Mouse (Mus musculus): ENCODE measurements around the gene Pi4k2a. TPM values are rescaled to one million over a fixed set of nuclear protein-coding genes. Genes with fewer than 3 reads are reported as not detected.

Gene Pi4k2a
- total RNA-seq, 2 experiments from 2014 or later = 37.0 to 41.3 TPM

DNA sequence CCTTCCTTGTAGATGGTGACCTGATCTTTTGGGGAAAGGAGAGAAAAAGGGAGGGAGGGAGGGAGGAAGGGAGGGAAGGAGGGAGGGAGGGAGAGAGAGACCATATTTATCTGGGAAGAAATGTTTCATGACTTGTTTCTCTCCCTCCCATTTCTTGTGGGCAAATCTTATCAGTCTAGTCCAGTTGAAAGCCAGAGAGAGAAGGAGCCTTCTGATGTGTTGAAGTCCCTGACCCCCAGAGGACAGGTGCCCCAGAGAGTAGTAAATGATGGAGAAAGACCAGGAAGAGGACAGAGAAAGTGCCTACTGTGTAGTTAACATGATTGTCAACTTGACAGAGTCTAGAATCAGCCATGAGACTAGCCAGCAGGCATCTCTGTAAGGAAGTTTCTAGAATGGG is 44.8 kb downstream of the Pi4k2a start:
- DNase-seq = no peak

DNA sequence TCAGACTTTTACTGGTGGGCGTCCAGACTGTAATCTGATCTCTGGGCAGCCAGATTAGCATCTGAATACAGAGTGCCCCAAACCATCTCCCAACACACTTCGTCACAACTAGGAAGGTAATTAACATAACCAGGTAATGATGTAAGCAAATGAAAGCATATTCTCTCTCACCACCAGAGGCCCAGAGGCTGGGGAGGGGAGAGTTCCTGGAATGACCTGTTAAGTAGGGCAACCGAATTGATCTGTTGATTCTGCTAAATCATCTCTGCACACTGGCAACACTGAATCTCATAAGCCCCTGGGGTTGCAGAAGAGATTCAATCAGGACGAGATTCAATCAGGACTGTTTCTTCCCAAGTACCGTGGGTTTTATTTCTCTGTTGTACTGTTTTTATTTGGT is 45.9 kb downstream of the Pi4k2a start:
- no peak for DNase-seq

DNA sequence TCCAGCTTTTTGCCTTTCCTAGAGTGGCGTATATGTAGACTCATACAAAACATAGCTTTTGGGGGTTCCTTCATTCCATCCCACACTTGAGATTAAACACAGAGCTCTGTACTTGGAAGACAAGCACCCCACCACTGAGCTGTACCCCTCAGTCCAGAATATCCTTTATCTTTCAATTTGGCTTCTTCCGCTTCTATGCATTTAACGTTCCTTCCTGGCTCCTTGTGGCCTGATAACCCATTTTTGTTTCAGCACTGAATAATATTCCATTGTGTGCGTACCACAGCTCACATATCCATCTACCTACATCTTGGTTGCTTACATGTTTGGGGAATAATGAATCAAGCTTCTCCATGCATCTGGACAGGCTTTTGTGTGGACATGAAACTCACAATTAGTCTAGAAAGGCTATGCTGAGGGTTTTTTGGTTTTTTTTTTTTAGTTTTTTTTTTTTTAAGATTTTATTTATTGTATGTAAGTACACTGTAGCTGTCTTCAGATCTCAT is 47.0 kb downstream of the Pi4k2a start:
- no peak for DNase-seq

DNA sequence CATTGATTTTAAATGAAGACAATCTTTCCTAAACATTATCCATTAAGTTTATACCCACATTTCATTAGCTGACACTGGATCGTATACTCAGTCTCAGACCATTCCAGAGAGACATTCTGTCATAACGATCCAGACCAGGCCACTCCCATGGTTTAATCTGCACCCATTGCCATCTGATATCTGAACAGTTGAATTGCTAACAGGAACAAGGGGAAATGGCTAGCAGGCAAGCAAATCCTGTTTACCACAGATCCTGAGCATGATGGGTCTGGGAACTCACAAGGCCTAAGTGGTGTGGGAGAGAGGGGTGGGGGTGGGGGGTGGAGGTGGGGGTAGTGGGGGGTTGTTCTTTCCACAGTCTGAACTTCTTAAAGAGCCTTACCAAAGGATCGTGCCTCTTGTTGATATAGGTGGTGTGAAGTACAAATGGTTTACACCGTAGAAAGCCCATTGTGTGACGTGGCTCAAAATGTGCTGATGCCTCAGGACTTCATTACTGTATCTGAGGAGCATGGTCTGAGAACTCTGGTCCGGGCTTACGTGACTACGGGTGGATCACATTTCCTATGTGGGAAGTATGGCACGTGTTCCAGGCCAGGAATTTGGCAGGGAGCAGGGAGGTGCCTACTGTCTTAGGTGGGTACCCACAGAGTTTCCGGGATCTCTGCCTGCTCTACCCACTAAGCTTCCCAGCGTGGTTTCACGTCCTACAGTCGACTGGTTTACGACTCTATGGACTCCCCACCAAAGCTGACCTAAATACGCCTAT is 48.4 kb downstream of the Pi4k2a start:
- DNase-seq = no peak

DNA sequence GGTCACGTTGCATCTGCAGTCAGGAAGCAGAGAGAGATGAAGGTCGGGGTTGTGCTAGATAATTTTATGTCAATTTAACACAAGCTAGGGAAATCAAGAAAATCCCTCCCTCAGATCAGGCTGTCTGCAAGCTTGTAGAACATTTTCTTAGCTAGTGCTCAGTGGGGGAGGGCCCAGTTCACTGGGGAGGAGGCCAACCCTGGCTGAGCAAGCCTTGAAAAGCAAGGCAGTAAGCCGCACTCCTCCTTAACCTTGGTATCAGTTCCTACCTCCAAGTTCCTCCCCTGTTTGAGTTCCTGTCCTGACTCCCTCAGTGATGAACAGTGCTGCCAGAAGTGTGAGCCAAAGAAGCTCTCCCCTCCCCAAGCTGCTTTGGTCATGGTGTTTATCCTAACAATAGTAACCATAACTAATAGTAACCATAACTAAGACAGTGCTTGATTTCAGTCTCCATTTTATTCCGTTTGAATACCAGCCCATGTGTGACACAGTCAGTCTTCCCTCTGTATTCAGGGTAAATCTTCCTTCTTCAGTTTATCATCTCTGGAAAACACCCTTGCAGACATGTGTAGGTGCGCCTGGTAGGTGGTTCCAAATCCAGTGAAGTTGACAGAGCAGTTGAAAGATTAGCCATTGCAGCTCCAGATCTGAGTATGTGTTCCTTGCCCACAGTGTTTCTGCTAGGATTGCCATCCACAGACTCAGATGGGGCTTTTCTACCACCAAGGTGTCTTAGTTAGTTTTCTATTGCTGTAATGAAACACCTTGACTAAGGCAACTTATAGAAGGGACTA is 49.7 kb downstream of the Pi4k2a start:
- DNase-seq = no peak

DNA sequence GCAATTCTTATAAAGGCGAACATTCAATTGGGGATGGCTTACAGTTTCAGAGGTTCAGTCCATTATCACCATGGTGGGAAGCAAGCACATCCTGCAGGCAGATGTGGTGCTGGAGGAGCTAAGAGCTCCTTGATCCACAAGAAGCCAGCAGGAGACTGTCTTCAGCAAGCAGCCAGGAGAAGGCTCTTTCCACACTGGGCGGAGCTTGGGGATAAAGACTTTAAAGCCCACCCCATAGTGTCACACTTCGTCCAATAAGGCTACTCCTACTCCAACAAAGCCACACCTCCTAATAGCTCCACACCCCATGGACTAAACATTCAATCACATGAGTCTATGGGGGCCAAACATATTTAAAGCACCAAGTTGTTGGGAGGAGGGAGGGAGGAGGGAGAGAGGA is 51.7 kb downstream of the Pi4k2a start:
- no peak for DNase-seq

DNA sequence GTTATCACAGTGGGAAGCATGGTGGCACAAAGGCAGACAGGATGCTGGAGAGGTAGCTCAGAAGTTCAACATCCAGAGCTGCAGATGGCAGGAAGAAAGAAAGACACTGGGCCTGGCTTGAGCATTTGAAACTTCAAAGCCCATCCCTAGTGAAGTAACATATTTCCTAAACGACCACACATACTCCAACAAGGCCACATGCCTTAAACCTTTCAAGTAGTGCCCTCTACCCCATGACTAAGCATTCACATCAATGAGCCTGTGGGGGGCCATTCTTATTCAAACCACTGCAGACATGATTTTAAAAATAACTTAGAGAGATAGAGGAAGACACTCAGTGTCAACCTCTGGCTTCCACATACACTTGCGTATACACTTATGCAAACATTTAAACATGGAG is 52.5 kb downstream of the Pi4k2a start:
- DNase-seq = no peak

DNA sequence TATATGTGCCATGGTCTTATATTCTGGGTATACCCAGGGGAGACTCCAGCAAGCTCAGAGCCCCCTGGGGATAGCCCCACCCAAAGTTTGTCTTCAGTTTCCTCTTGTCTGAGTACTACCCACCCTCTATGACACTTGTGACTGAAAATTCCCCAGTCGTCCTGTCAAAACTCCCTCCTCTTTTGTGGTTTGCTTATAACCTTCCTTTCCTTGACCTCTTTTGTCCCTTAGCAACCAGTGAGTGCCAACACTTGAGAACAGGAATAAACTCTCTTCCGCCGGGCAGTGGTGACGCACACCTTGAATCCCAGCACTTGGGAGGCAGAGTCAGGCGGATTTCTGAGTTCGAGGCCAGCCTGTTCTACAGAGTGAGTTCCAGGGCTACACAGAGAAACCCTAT is 53.8 kb downstream of the Pi4k2a start:
- DNase-seq = no peak

DNA sequence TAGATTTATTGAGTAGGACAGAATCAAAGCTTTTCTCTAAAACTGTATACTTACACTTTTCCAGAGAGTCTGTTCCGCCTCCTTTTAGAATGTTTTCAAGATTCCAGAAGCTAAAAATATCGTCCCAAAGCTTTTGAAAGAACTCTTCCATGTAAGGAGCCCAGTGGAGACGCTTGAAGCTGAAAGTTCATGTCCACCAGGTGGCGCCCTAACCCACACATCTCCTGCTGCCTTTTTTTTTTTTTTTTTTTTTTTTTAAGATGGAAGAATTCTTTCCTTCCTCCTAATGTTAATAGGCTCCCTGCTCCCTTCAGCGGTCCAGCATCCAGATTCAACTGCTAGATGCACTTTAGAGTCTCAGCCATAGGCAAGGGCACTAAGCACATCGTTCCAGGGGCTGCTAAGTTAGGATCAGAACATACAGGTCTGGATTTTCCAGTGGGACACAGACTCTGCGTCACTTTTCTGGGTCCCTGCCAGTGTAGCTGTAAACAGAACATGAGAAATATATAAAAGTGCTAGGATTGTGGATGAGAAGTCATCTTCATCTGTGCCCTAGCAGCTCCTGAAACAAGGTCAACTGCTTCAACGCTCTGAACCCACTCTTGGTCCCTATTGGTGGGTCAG is 54.4 kb downstream of the Pi4k2a start:
- DNase-seq = peak; percentile 90

DNA sequence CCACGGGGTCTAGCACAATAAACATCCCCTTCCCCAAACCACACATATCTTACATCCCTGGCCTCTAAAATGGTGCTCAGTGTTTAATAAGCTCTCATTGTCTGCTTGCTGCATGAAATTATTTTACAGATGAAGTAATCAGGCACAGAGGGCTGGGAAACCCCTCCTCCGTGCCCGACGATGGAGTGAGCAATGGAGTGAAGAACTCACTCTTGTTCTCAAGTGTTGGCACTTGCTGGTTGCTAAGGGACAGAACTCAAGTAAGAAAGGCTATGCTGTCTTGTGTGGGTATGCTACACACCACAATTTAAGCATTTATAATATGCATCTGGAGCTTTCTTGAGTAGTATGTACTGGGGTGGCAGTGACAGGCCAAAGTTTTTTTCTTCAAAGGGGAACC is 54.9 kb downstream of the Pi4k2a start:
- no peak for DNase-seq

DNA sequence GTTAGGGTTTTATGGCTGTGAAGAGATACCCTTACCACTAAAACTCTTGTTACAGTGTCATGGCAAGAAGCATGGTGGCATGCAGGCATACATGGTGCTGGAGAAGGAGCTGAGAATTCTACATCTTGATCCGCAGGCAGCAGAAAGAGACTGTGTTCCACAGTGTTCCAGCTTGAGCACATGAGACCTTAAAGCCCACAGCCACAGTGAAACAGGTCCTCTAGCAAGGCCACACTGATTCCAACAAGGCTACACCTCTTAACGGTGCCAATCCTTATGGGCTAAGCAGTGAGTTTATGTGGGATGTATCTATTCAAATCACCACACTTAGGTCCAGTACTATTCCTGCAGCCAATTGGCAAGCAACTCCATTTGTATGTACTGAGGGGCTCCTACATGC is 55.5 kb downstream of the Pi4k2a start:
- no peak for DNase-seq

DNA sequence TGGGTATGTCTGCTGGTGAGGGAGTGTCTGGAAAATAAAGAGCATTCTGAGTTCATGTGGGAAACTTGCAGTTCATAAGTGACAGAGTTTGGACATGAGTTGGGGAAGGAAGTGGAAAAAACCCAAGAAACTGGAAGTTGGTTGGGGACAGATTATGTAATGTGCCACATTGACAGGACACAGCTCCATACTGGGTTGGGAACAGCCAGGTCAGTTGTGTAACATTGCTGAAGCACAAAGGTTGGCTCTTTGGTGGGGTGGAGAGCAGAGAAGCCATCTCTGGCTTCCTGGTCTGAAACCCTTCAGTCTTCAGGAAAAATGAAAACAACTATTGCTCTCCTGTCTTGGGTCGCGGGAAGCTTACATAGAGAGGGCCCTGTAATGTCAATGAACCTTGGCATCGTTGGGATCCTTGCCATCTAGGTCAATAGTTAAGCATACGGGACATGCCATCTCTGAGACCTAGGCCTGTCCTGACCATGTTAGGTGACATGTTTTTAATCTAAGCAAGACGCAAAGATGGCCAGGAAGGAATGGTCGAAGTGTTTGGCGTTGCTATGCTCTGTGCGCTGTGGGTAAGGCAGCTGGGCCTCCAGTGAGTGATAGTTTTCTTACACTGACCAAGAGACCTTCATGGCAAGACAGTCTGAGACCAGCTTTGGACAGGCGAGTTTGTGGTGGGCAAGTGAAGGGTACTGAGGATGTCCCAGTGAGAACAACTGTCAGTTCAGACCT is 56.2 kb downstream of the Pi4k2a start:
- DNase-seq = no peak

DNA sequence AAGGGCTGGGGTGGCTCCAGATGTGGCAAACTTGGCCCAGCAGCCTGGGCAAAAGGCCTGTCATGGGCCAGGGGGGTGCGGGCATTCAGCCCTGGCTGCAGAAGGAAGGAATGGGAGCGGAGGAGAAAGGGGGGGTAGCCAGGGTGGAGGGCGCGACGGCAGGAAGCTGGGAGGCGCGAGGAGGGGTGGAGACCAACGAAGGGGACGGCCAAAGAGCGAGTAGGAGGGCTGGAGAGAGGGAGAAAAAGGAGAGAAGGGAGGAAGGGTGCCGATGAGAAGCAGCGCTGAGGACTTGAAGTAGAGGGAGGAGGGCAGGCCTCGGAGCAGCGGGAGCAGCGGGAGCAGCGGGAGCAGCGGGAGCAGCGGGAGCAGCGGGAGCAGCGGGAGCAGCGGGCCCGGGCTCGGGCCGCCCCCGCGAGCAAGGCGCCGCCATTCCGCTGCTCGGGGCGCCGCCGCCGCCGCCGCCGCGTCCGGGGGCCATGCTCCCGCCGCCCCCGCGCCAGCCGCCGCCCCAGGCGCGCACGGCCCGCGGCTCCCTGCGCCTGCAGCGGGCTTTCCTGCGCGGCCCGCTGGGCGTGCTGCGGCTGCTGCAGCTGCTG is 57.0 kb downstream of the Pi4k2a start, which contains the start of gene Marveld1:
Gene Marveld1, plus strand, starts transcription at position 231 of the 599 bp plus-strand sequence.
- peak; percentile 88 for DNase-seq

DNA sequence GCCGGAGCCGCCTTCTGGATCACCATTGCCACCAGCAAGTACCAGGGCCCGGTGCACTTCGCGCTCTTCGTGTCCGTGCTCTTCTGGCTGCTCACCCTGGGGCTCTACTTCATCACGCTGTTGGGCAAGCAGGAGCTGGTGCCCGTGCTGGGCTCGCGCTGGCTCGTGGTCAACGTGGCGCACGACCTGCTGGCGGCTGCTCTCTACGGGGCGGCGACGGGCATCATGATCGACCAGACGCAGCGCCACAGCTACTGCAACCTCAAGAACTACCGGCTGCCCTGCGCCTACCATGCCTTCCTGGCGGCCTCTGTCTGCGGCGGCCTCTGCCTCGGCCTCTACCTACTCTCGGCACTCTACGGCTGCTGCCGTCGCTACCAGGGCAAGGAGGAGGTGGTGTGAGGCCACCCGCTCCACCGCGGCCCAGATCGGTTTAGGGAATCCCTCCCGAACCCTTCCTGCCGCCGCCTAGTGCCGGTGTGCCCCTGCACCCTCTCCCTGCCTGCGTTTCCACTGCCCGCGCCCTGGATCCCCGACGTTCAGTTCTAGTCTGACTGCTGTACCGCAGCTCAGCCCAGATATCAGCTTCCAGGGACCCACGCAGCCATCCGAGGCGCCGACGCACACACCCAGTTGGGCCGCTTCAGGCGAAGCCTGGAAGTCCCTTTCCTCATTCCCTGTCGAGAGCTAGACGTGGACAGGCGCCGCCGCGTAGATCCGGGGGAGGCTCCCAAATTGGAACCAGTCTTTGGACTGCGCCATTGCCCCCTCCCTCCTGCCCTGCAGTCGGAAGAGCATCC is 57.7 kb downstream of the Pi4k2a start:
- peak; percentile 86 for DNase-seq

DNA sequence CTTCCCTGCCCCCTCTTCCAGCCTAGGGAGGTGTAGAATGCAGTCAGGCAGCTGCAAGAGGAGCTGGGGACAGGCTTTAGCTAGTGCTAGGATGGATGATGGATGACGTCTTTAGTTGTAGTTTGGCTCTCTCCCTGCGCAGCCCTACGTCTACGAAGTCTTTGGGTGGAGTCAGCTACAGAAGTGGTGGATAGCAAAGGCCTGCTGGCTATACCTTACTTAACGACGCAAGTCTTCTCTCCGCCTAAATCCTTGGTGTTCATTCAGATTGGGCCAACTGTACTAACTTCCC is 58.2 kb downstream of the Pi4k2a start:
- DNase-seq = no peak

DNA sequence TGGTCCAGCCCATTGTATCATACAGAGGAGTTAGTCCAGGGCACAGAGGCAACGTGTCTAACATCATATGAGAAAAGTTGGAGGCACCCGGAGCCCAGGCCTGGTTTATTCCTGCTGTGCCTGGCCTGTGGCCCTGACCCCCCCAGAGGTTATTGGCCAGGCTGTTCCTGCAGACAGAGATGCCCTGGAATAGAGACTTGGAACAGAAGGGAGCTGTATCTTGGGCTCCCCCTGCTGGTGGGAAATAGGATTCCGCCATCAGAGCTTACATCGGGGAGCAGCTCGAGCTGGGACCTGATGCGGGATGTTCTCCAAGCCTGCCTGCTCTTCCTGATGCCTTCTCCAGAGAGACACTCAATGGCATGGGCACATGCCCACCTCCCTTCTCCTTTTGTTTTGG is 61.7 kb downstream of the Pi4k2a start:
- peak; percentile 93 for DNase-seq

DNA sequence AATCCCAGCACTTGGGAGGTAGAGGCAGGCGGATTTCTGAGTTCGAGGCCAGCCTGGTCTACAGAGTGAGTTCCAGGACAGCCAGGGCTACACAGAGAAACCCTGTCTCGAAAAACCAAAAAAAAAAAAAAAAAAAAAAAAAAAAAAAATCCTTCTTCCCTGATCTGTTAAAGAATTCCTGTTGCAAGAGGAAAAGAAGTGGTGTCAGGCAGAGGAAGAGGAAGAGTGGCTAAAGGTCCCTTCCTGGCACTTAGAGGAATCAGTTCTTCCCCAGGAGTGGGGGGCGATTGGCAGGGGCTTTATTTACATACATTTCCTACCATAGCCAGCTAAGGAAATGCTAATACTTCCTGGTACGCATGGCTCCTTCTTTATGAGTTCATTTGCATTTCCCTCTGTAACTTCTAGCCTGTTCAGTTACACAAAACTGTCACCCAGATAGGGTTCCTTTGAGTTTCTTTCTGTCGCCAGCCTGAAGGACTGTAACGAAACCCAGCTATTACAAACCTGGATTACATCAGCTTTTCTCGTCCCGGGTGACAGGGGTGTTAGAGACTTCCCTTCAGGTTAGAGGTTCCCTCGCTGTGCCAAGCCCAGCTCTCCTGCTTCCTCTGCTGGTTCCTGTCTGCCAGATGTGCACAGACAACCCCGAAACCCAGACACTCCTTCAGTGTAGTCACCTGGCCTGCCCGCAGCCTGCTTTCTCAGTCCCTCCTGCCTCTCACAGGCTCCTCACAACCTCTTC is 67.4 kb downstream of the Pi4k2a start:
- DNase-seq = no peak

DNA sequence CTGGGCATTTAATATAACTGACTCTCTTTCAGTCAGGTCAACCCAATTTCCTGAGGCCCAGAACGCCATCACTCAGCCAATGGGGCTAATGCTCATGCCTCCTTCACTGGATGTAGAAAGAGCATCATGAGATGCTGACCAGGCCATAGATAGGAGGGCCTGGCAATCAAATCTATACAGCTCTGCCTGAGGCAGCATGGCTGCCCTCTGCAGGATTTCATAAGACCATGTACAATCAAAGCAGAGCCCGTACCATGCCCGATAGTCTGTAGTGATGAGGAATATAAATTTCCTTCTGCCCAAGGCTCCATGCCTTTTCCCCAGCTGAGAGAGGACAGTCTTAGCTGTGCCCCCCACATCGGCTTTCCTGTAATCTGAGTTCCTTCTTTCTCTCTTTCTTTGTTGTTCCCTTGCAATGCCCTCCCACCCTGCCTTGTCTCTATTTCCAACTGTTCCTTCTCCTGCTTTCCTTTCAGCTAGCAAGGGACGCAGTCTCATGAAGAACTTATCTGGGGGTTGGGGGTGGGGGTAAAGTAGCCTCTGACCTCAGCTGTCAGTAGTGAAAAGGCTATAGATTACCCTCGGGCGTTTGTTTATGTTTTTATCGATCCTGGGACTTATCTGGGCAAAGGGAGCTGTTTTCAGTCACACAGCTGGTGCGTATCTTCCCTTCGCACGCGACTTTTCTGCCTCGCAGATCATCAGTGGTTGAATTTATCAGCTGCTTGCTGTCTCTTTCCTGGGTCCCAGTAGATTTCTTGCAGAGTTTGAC is 68.2 kb downstream of the Pi4k2a start:
- DNase-seq = no peak

DNA sequence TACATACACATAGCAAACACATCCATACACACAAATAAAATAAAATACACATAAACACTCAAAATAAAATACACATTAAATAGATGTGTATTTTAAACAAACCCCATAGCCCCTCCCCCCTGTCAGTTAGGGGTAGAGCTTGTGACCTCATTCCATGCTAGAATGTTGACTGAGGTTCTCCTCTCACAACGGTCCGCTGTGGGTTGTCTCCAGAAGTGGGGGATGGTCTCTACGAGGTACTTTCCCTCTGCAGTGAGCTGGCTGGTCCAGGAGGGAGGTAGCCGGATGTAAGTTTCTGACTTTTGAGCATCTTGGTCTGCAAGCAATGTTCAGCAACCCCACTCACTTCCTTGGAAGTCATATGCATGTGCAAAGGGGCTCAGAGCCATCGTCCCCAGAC is 73.5 kb downstream of the Pi4k2a start, which contains the start of gene Zfyve27:
Gene Zfyve27, plus strand, starts transcription at position 188 of the 400 bp plus-strand sequence.
- no peak for DNase-seq

DNA sequence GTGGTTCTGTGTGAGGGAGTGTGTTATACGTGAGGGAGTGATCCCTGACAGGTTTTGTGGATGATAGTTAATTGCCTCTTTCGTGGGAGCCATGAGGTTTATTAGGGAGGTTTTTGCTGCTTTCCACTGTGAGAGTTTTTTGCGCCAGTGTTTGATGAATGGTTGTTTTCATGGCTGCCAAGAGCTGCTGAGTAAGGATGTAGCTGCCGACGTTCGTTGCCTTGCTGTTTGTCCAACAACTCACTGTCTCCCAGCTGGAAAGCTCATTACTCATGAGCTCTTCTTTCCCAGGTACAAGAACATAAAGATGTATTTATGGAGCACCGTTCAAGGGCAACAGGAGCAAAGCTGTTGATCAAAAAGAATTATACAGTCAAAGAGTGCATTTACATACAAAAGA is 73.9 kb downstream of the Pi4k2a start:
- DNase-seq = no peak
